ENCODE assay signal across 19 mouse cellular contexts in genomic region chr8:61286394-61286793, GRCm38 (mm10).
DNase-seq lines count a peak whose midpoint lies in the region; ATAC-seq and TF ChIP-seq lines count a peak whose summit lies in the region.
"Had no signal": no experiment of that assay in that cellular context is flagged by ENCODE, and none has a peak within 500 bp of the region (broad histone marks: within the 10 kb centered on the region; RNA-seq: fewer than 3 reads in every experiment).

No protein-coding gene starts in this region.

- no peak for TF ChIP-seq POLR2A in CH12.LX (IDR thresholded peaks at IDR 0.05; ENCODE audit: low read depth, low read length)

- WGBS in kidney, embryonic 14.5 days: 16% methylated on average over 7 of the region's 7 CpGs
- 27% methylated on average over 7 of the region's 7 CpGs for WGBS in embryonic facial prominence, embryonic 11.5 days
- WGBS in limb, embryonic 13.5 days: 30% methylated on average over 7 of the region's 7 CpGs

- no peak overlapping the region for H3K4me3 ChIP-seq in kidney, embryonic 14.5 days (ENCODE audit: low read length)
- H3K4me3 ChIP-seq in CH12.LX (replicated peaks in 1 of 3; ENCODE audit: low read depth in 2 of 3, low read length in 2 of 3, poor library complexity in 1 of 3): no peak overlapping the region
- H3K4me3 ChIP-seq in embryonic facial prominence, embryonic 11.5 days (ENCODE audit: low read depth, low read length): no peak overlapping the region
- H3K4me3 ChIP-seq in limb, embryonic 13.5 days: no peak overlapping the region
- H3K4me3 ChIP-seq: forebrain, embryonic 12.5 days; megakaryocyte, embryonic 14.5 days; neural tube, embryonic 15.5 days had no signal

- no peak for TF ChIP-seq CTCF in CH12.LX (conservative IDR thresholded peaks at IDR 0.05 in 1 of 2, IDR thresholded peaks at IDR 0.05 in 1 of 2; ENCODE audit: low read depth in 2 of 2, low read length in 2 of 2)

- H3K4me1 ChIP-seq in kidney, embryonic 14.5 days (ENCODE audit: control insufficient read depth, insufficient read depth, low read length): peaks cover 70% of the 10 kb centered on the region
- peaks cover 31 to 92% of the 10 kb centered on the region in 2 experiments for H3K4me1 ChIP-seq in CH12.LX (ENCODE audit: control insufficient read depth in 1 of 2, insufficient read depth in 2 of 2)
- peaks cover 3% of the 10 kb centered on the region for H3K4me1 ChIP-seq in embryonic facial prominence, embryonic 11.5 days (ENCODE audit: control insufficient read depth, insufficient read depth, low read length)
- H3K4me1 ChIP-seq in limb, embryonic 13.5 days: peaks cover 80% of the 10 kb centered on the region

- ATAC-seq in kidney, embryonic 14.5 days (ENCODE audit: low FRiP score, low TSS enrichment): no peak
- no peak for ATAC-seq in embryonic facial prominence, embryonic 11.5 days (replicated peaks; ENCODE audit: insufficient number of reproducible peaks, low FRiP score, low TSS enrichment, low read depth)
- ATAC-seq in limb, embryonic 13.5 days (ENCODE audit: low FRiP score, low read depth): no peak
- ATAC-seq: lung, postnatal 0 days; midbrain, embryonic 16.5 days had no signal

- H3K36me3 ChIP-seq in kidney, embryonic 14.5 days (ENCODE audit: control insufficient read depth, insufficient read depth, low read length): no peaks in the 10 kb centered on the region
- peaks cover 0 to 12% of the 10 kb centered on the region in 2 experiments for H3K36me3 ChIP-seq in CH12.LX (replicated peaks in 1 of 2; ENCODE audit: control insufficient read depth in 1 of 2, insufficient read depth in 1 of 2, low read length in 1 of 2)
- H3K36me3 ChIP-seq in embryonic facial prominence, embryonic 11.5 days (replicated peaks; ENCODE audit: control insufficient read depth, insufficient read depth, low read depth, low read length): no peaks in the 10 kb centered on the region
- no peaks in the 10 kb centered on the region for H3K36me3 ChIP-seq in limb, embryonic 13.5 days
- H3K36me3 ChIP-seq: forebrain, embryonic 12.5 days; neural tube, embryonic 15.5 days had no signal

- no peaks in the 10 kb centered on the region for H3K27me3 ChIP-seq in kidney, embryonic 14.5 days (ENCODE audit: control insufficient read depth, insufficient read depth, low read length)
- no peaks in the 10 kb centered on the region for H3K27me3 ChIP-seq in CH12.LX (replicated peaks)
- no peaks in the 10 kb centered on the region for H3K27me3 ChIP-seq in embryonic facial prominence, embryonic 11.5 days (ENCODE audit: control insufficient read depth, insufficient read depth, low read length)
- no peaks in the 10 kb centered on the region for H3K27me3 ChIP-seq in limb, embryonic 13.5 days
- H3K27me3 ChIP-seq: forebrain, embryonic 12.5 days; megakaryocyte, embryonic 14.5 days; neural tube, embryonic 15.5 days had no signal

- TF ChIP-seq RAD21 in CH12.LX (IDR thresholded peaks at IDR 0.05; ENCODE audit: low read depth, low read length): no peak

- in situ Hi-C loops in CH12.LX (cut with MboI; ENCODE audit: low pct_ligation_motif_present, low pct_unique_long_range_greater_than_20kb, low sequenced_read_pairs): no loop called here

- no peak for DNase-seq in kidney, postnatal 10 days
- no peak for DNase-seq in CH12.LX (ENCODE audit: extremely low read depth)
- DNase-seq in embryonic facial prominence, embryonic 11.5 days (ENCODE audit: low spot score): peak; percentile 48
- no peak for DNase-seq in thymus, postnatal 25 days
- no peak for DNase-seq in cerebellum, postnatal 25 days
- no peak for DNase-seq in layer of hippocampus, postnatal 25 days (ENCODE audit: extremely low spot score in 1 of 2, low spot score in 1 of 2)
- DNase-seq: adrenal gland, adult 8-10 months; cerebellum, adult 8-10 months; heart, adult 18-20 months; heart, postnatal 36 days; layer of hippocampus, postnatal 36 days; right cerebral cortex, postnatal 14 days had no signal

- dilution Hi-C loops in CH12.LX (cut with MboI; ENCODE audit: extremely low pct_ligation_motif_present, extremely low pct_unique_long_range_greater_than_20kb, low sequenced_read_pairs): no loop called here

- no peaks in the 10 kb centered on the region; the same call in none of the 2 replicates for H3K79me2 ChIP-seq in CH12.LX (replicated peaks; ENCODE audit: control insufficient read depth, extremely low read depth, insufficient read depth, poor library complexity, severe bottlenecking)

- peak overlapping the region; percentile 17; the same call in 1 of the 2 replicates for H3K4me2 ChIP-seq in kidney, embryonic 14.5 days (replicated peaks; ENCODE audit: low read depth, low read length)
- peak overlapping the region; percentile 81 for H3K4me2 ChIP-seq in CH12.LX (ENCODE audit: insufficient read depth, low read depth, poor library complexity, severe bottlenecking)
- H3K4me2 ChIP-seq in embryonic facial prominence, embryonic 11.5 days (ENCODE audit: low read depth, low read length): no peak overlapping the region
- peak overlapping the region; percentile 47 for H3K4me2 ChIP-seq in limb, embryonic 13.5 days (replicated peaks)
- H3K4me2 ChIP-seq: forebrain, embryonic 12.5 days; neural tube, embryonic 15.5 days had no signal

- H3K27ac ChIP-seq in kidney, embryonic 14.5 days (ENCODE audit: low read depth, low read length): no peak overlapping the region
- peak overlapping the region; percentile 35; the same call in 1 of the 2 replicates for H3K27ac ChIP-seq in CH12.LX (ENCODE audit: insufficient read depth, low read depth)
- no peak overlapping the region for H3K27ac ChIP-seq in embryonic facial prominence, embryonic 11.5 days (replicated peaks; ENCODE audit: low read depth, low read length)
- no peak overlapping the region; the same call in 1 of the 2 replicates for H3K27ac ChIP-seq in limb, embryonic 13.5 days
- H3K27ac ChIP-seq: forebrain, embryonic 12.5 days; neural tube, embryonic 15.5 days had no signal

- H3K9ac ChIP-seq in kidney, embryonic 14.5 days (ENCODE audit: low read depth, low read length): no peak overlapping the region
- 0 out of 2 replicates have a peak overlapping the region, but pooled peaks have one; percentile 9 for H3K9ac ChIP-seq in CH12.LX (ENCODE audit: insufficient read depth, low read depth)
- H3K9ac ChIP-seq in embryonic facial prominence, embryonic 11.5 days (replicated peaks; ENCODE audit: low read length): no peak overlapping the region; the same call in 1 of the 2 replicates
- no peak overlapping the region for H3K9ac ChIP-seq in limb, embryonic 13.5 days
- H3K9ac ChIP-seq: forebrain, embryonic 12.5 days; neural tube, embryonic 15.5 days had no signal

- no peaks in the 10 kb centered on the region for H3K9me3 ChIP-seq in kidney, embryonic 14.5 days (ENCODE audit: control insufficient read depth, low read length)
- no peaks in the 10 kb centered on the region for H3K9me3 ChIP-seq in CH12.LX (replicated peaks; ENCODE audit: low read length)
- no peaks in the 10 kb centered on the region for H3K9me3 ChIP-seq in embryonic facial prominence, embryonic 11.5 days (replicated peaks; ENCODE audit: control insufficient read depth, low read length)
- H3K9me3 ChIP-seq in limb, embryonic 13.5 days: no peaks in the 10 kb centered on the region
- H3K9me3 ChIP-seq: forebrain, embryonic 12.5 days; neural tube, embryonic 15.5 days had no signal

- TF ChIP-seq EP300 in CH12.LX (IDR thresholded peaks at IDR 0.05; ENCODE audit: low read length): no peak

TF ChIP-seq in CH12.LX, 34 proteins besides CTCF, POLR2A, EP300 and RAD21:
- TF ChIP-seq NELFE (IDR thresholded peaks at IDR 0.05; ENCODE audit: low read depth, low read length) (no peak), ZNF384 (IDR thresholded peaks at IDR 0.05; ENCODE audit: low read depth, low read length) (no peak), KAT2A (IDR thresholded peaks at IDR 0.05; ENCODE audit: insufficient replicate concordance, low read length) (no peak), ETS1 (conservative IDR thresholded peaks at IDR 0.05; ENCODE audit: low read depth, low read length) (no peak), E2F4 (IDR thresholded peaks at IDR 0.05; ENCODE audit: insufficient replicate concordance, low read depth, low read length) (no peak), IRF4 (IDR thresholded peaks at IDR 0.05; ENCODE audit: low read depth, low read length) (no peak), MEF2A (IDR thresholded peaks at IDR 0.05; ENCODE audit: borderline replicate concordance, low read depth, low read length) (no peak), HCFC1 (IDR thresholded peaks at IDR 0.05; ENCODE audit: low read depth, low read length) (no peak), JUND (conservative IDR thresholded peaks at IDR 0.05; ENCODE audit: low read depth, low read length) (no peak)
TF ChIP-seq in CH12.LX: peak in this region for 0.
